Mouse (Mus musculus) liver, postnatal 0 days (tissue): ENCODE measurements around the gene Trf. TPM values are rescaled to one million over a fixed set of nuclear protein-coding genes. Genes with fewer than 3 reads are reported as not detected.
"Not testable (repeated sequence)": the region's sequence is repeated elsewhere in the genome, so short reads cannot be mapped to it uniquely, and the experiment has no call there.

Source experiments
- ATAC-seq: fragments of 200-750 bp; cut with Nextera tagmentation; 2 replicates; pipeline ENCODE4 v1.8.0; 2017; ENCODE audit warnings: mild to moderate bottlenecking, moderate library complexity
- DNase-seq: peaks from one replicate; pipeline ENCODE4 v3.0.0-alpha.2; 2016
- H3K27ac ChIP-seq: fragments of 300-500 bp; sonication (generic); 2 replicates; pipeline ENCODE4 v1.5.1; 2014; ENCODE audit warnings: antibody characterized with exemption, moderate library complexity, mild to moderate bottlenecking, low read depth
- H3K27me3 ChIP-seq: fragments of 300-500 bp; sonication (generic); 2 replicates; pipeline ENCODE4 v1.6.1; 2014; ENCODE audit warnings: low read length, control low read depth, mixed read lengths; ENCODE audit not compliant: insufficient read depth
- H3K36me3 ChIP-seq: fragments of 300-500 bp; sonication (generic); replicated peaks from 2 replicates; pipeline ENCODE4 v1.6.1; 2014; ENCODE audit warnings: mild to moderate bottlenecking, control low read depth, low read length, moderate library complexity, mixed read lengths; ENCODE audit not compliant: insufficient read depth
- H3K4me1 ChIP-seq: fragments of 300-500 bp; sonication (generic); 2 replicates; pipeline ENCODE4 v1.6.1; 2014; ENCODE audit warnings: antibody characterized with exemption, mild to moderate bottlenecking, control low read depth; ENCODE audit not compliant: insufficient read depth
- H3K4me2 ChIP-seq: fragments of 300-500 bp; sonication (generic); 2 replicates; pipeline ENCODE4 v1.6.1; 2014; ENCODE audit warnings: low read depth, mild to moderate bottlenecking, low read length, moderate library complexity, mixed read lengths
- H3K4me3 ChIP-seq: fragments of 300-500 bp; sonication (generic); 2 replicates; pipeline ENCODE4 v1.5.1; 2014; ENCODE audit warnings: low read depth, low read length
- H3K9ac ChIP-seq: fragments of 300-500 bp; sonication (generic); replicated peaks from 2 replicates; pipeline ENCODE4 v1.6.1; 2014; ENCODE audit warnings: mild to moderate bottlenecking, moderate library complexity
- H3K9me3 ChIP-seq: fragments of 300-500 bp; sonication (generic); 2 replicates; pipeline ENCODE4 v1.6.1; 2016; ENCODE audit warnings: mild to moderate bottlenecking, control low read depth, low read length, mixed read lengths
- CTCF ChIP-seq: sonication (generic); IDR thresholded peaks from 2 replicates; pipeline ENCODE4 v1.5.1; 2016; ENCODE audit warnings: antibody characterized with exemption, low read depth
- EP300 ChIP-seq: IDR thresholded peaks from 2 replicates; pipeline ENCODE4 v1.6.1; 2016; ENCODE audit warnings: antibody characterized with exemption, low read depth, mild to moderate bottlenecking
- WGBS: fragments of 180-500 bp; shearing (Covaris S2); extraction: QIAGEN DNeasy Blood & Tissue Kit; methylation state at CpG from one replicate; pipeline ENCODE4 v1.1.7; 2014; ENCODE audit not compliant: insufficient replicate concordance; 5-methylcytosine and 5-hydroxymethylcytosine counted together
- polyA plus RNA-seq: library from polyadenylated mRNA; unstranded; fragments of >200 nt; fragmentation: Nextera tagmentation; extraction: Ambion mirVana; gene quantifications from 2 replicates; pipeline ENCODE4 v1.2.1, GENCODE M21; 2015

The Trf gene
- polyA plus RNA-seq, 1 experiment from 2014 or later = 33,336 TPM

DNA sequence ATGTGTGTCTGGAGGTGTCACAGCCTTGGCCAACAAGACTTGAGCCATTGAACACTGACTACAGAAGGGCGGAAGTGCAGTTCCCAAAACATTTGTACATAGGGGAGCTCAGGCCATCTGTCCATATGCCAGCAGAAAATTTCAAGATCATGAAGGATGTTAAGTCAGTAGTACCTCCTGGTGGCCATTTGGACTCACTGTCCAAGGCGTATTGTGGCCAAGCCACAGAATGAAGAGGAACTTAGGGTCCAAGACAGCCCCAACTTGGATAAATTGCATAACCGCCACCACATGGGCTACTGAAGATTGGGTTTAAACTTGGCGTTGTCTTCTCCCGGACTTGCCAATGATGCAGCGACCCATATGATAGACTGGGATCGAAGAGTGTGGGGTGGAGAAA, 54.6 kb downstream of the Trf start:
- 82% methylated on average over 7 of the region's 7 CpGs for WGBS

DNA sequence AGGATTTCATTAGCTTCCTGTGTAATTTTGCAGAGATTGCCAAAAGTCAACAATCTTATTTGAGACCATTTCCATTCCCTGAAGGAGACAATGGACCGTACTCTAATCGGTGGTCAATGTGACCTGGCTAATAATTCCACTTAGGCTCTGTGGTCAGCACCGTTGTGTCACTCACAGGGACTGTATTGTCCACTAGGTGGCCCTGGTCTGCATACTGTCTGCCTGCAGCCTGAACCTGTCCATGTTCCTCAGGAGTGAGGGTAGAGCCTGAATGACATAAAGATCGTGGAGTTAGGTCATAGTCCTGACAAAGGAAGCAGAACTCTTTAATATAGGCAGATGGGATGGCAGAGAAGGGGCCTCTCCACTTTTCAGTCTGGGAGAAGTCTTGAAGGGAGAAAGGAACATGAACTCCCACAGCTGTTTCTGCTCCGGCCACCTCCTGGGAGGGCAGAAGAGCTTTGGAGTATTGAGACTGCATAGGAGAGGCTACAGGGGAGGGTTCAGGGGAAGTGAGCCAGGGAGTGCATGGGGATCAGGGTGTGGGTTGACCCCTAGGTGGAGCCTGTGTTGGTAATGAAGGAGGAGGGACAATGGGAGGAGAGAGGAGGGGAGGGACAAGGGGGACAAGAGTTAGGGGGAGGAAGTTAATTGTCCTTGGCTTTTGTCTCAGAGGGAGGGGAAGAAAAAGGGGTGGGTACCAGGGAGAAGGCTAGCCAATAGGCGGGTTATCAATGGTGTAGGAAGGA, 55.3 kb downstream of the Trf start:
- peak; percentile 40 for DNase-seq
- no peak overlapping the region for H3K9ac ChIP-seq

More for the DNA sequence above, 54.6 kb downstream of the Trf start:
- ATAC-seq = no peak
- no peak overlapping the region for H3K4me3 ChIP-seq
- no peak overlapping the region for H3K27ac ChIP-seq
- no peaks in the 10 kb centered on the region for H3K27me3 ChIP-seq
- H3K36me3 ChIP-seq = no peaks in the 10 kb centered on the region
- H3K9me3 ChIP-seq = no peaks in the 10 kb centered on the region
- DNase-seq = no peak
- no peak overlapping the region for H3K4me2 ChIP-seq
- no peak overlapping the region for H3K9ac ChIP-seq
- peak; percentile 17 for TF ChIP-seq CTCF
- no peak for TF ChIP-seq EP300
- H3K4me1 ChIP-seq = peaks cover 5% of the 10 kb centered on the region

GRCm38 (mm10) chr9:103168771-103169170, 61.5 kb downstream of the Trf start:
- no peaks in the 10 kb centered on the region for H3K36me3 ChIP-seq
- TF ChIP-seq CTCF (no peak), EP300 (no peak)
- no peaks in the 10 kb centered on the region for H3K4me1 ChIP-seq
- H3K9me3 ChIP-seq = no peaks in the 10 kb centered on the region
- ATAC-seq = no peak
- 75% methylated on average over 7 of the region's 7 CpGs for WGBS
- H3K4me2 ChIP-seq = no peak overlapping the region
- DNase-seq = no peak
- H3K27me3 ChIP-seq = no peaks in the 10 kb centered on the region
- H3K9ac ChIP-seq = no peak overlapping the region
- no peak overlapping the region for H3K27ac ChIP-seq
- no peak overlapping the region for H3K4me3 ChIP-seq

More for the DNA sequence above, 55.3 kb downstream of the Trf start:
- 55% methylated on average over 6 of the region's 6 CpGs for WGBS
- Histone ChIP-seq H3K4me3 (no peak overlapping the region), H3K27me3 (no peaks in the 10 kb centered on the region), H3K4me1 (no peaks in the 10 kb centered on the region; the same call in 1 of the 2 replicates), H3K4me2 (no peak overlapping the region), H3K9me3 (no peaks in the 10 kb centered on the region), H3K27ac (no peak overlapping the region), H3K36me3 (no peaks in the 10 kb centered on the region)
- peak; percentile 62; the same call in 1 of the 2 replicates for ATAC-seq
- TF ChIP-seq EP300 (no peak), CTCF (peak; percentile 76)

GRCm38 (mm10) chr9:103168046-103168445, 62.2 kb downstream of the Trf start:
- H3K9me3 ChIP-seq = no peaks in the 10 kb centered on the region
- WGBS = 73% methylated on average over 6 of the region's 6 CpGs
- no peaks in the 10 kb centered on the region for H3K36me3 ChIP-seq
- no peaks in the 10 kb centered on the region for H3K27me3 ChIP-seq
- no peak for ATAC-seq
- no peaks in the 10 kb centered on the region for H3K4me1 ChIP-seq
- H3K27ac ChIP-seq = no peak overlapping the region
- no peak for TF ChIP-seq EP300
- TF ChIP-seq CTCF = no peak
- no peak overlapping the region for H3K4me3 ChIP-seq
- H3K9ac ChIP-seq = no peak overlapping the region
- H3K4me2 ChIP-seq = no peak overlapping the region
- DNase-seq = no peak

DNA sequence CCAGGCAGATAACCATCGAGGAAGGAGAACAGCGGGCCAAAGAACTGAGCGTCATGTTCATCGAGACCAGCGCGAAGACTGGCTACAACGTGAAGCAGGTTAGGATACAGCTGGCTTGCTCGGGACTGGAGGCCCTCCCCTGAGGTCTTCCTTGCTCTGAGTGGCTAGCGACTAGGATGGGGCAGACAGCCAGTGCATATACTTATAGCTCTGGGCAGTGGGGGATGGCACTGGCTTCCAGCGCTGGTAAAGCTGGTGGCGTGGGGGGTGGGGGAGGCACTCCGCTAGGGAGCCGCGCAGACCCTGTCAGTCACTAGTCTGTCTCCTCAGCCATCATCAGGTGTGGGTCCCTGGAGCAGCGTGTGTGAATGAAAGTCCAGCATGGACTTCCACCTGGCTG, 66.4 kb downstream of the Trf start:
- no peak overlapping the region for H3K4me2 ChIP-seq
- H3K27me3 ChIP-seq = no peaks in the 10 kb centered on the region
- no peak overlapping the region for H3K27ac ChIP-seq
- TF ChIP-seq EP300 = no peak
- TF ChIP-seq CTCF = no peak
- 72% methylated on average over 15 of the region's 15 CpGs for WGBS
- no peaks in the 10 kb centered on the region for H3K36me3 ChIP-seq
- H3K9ac ChIP-seq = no peak overlapping the region
- H3K4me1 ChIP-seq = no peaks in the 10 kb centered on the region
- H3K4me3 ChIP-seq = no peak overlapping the region
- ATAC-seq = no peak
- DNase-seq = no peak
- H3K9me3 ChIP-seq = no peaks in the 10 kb centered on the region

GRCm38 (mm10) chr9:103155158-103155557, 75.1 kb downstream of the Trf start:
- not testable (repeated sequence) for ATAC-seq, H3K27me3 ChIP-seq, DNase-seq, H3K4me1 ChIP-seq, H3K36me3 ChIP-seq, H3K4me3 ChIP-seq, H3K9me3 ChIP-seq, H3K27ac ChIP-seq, H3K9ac ChIP-seq, H3K4me2 ChIP-seq
- WGBS = 82% methylated on average over 7 of the region's 7 CpGs

DNA sequence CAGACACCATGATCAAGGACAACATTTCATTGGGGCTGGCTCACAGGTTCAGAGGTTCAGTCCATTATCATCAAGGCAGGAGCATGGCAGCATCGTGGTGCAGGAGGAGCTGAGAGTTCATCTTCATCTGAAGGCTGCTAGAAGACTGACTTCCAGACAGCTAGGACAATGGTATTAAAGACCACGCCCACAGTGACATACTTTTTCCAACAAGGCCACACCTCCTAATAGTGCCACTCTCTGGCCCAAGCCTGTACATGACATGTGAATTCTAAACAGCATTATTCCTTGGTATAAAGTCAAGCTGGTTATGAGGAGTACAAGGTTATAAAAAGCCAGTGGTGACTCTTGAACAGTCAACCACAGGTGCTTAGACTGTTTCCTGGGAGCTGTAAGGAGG, 75.7 kb downstream of the Trf start:
- no peak for DNase-seq
- 54% methylated on average over 2 of the region's 2 CpGs for WGBS
- TF ChIP-seq CTCF (no peak), EP300 (no peak)

More for the DNA sequence above, 75.7 kb downstream of the Trf start:
- no peak for ATAC-seq
- Histone ChIP-seq H3K27ac (no peak overlapping the region), H3K27me3 (no peaks in the 10 kb centered on the region), H3K4me1 (no peaks in the 10 kb centered on the region), H3K9me3 (no peaks in the 10 kb centered on the region), H3K4me3 (no peak overlapping the region), H3K9ac (no peak overlapping the region), H3K36me3 (no peaks in the 10 kb centered on the region), H3K4me2 (no peak overlapping the region)

Other genes with a start within 250 kb of the Trf start
- 8.5 and 11.2 TPM in 2 replicates for gene Slco2a1, start 241.7 kb downstream of the Trf start, polyA plus RNA-seq
- gene Rab6b, start 118.7 kb downstream of the Trf start, polyA plus RNA-seq = 0.25 and 0.26 TPM in 2 replicates
- 10.1 and 10.8 TPM in 2 replicates for gene Srprb, start 28.3 kb downstream of the Trf start, polyA plus RNA-seq
- gene Gm20425, start 137 bp downstream of the Trf start, polyA plus RNA-seq = 5.1 and 6.1 TPM in 2 replicates
- gene 1300017J02Rik, start 74.6 kb upstream of the Trf start, polyA plus RNA-seq = 171 and 175 TPM in 2 replicates
- gene Topbp1, start 74.8 kb upstream of the Trf start, polyA plus RNA-seq = 15.5 and 17.3 TPM in 2 replicates
- 34.6 and 36.6 TPM in 2 replicates for gene Cdv3, start 135.4 kb upstream of the Trf start, polyA plus RNA-seq
- 5.5 and 6.3 TPM in 2 replicates for gene Bfsp2, start 250.0 kb upstream of the Trf start, polyA plus RNA-seq